Mouse (Mus musculus): ENCODE data around the gene Sae1. TPM values are rescaled to one million over a fixed set of nuclear protein-coding genes. Genes with fewer than 3 reads are reported as not detected.

Sae1 gene
- 316 and 403 TPM in 2 replicates for total RNA-seq (2017)

- ATAC-seq (replicated peaks in 1 of 2; ENCODE audit: insufficient read depth in 1 of 2, low FRiP score in 2 of 2, low TSS enrichment in 1 of 2, low read depth in 1 of 2, poor library complexity in 2 of 2, severe bottlenecking in 2 of 2) = peak; percentile 84 to 94
Measured at GRCm38 (mm10) chr7:16387160-16388041, at the start of gene Sae1. Sae1 (minus strand) TSS chr7:16387806.

DNA sequence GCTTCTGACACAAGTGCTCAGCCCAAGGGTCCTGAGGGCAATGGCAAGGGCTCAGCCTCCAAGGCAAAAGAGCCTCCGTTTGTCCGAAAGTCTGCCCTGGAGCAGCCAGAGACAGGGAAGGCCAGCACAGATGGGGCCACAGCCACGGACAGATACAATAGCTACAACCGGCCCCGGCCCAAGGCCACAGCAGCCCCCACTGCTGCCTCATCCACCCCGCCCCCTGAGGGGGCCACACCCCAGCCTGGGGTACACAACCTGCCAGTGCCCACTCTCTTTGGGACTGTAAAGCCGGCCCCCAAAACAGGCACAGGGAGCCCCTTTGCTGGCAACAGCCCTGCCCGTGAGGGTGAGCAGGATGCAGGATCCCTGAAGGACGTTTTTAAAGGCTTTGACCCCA lies 47.5 kb upstream of the Sae1 start:
- ATAC-seq (replicated peaks in 1 of 2; ENCODE audit: insufficient read depth in 1 of 2, low FRiP score in 2 of 2, low TSS enrichment in 1 of 2, low read depth in 1 of 2, poor library complexity in 2 of 2, severe bottlenecking in 2 of 2) = no peak

GRCm38 (mm10) chr7:16433352-16433971 lies 45.9 kb upstream of the Sae1 start:
- ATAC-seq (replicated peaks in 1 of 2; ENCODE audit: insufficient read depth in 1 of 2, low FRiP score in 2 of 2, low TSS enrichment in 1 of 2, low read depth in 1 of 2, poor library complexity in 2 of 2, severe bottlenecking in 2 of 2) = no peak

DNA sequence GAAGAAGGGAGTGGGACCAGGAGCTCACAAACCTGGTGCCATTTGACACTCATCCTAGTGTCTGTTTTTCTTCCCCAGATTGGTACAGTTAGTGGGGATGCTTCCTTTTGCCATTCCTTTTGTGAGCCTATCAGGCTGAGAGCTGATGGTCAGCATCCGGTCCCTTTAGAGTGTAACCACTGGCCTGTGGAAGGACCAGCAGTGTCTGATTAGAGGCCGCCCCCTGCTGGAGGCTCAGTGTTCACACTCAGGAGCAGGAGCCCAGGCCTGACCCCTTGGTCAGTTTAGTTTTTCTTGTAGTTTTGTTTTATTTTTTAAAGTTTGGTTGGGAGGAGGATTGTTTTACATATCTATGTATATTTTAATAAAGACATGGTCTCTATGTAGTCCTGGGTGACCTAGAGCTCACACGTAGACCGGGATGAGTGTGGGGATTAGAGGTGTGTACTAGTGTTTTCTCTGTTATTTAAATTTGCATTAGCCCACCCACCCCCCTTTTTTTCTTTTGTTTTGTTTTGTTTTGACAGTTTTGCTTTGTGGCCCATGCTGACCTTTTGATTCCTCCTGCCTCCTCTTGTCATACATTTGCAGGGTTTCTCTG lies 38.6 kb upstream of the Sae1 start:
- peak; percentile 76; a peak in 3 of 4 replicates for ATAC-seq (replicated peaks in 1 of 2; ENCODE audit: insufficient read depth in 1 of 2, low FRiP score in 2 of 2, low TSS enrichment in 1 of 2, low read depth in 1 of 2, poor library complexity in 2 of 2, severe bottlenecking in 2 of 2)

GRCm38 (mm10) chr7:16425721-16426120 lies 38.1 kb upstream of the Sae1 start:
- 0 out of 4 replicates have a peak, but pooled peaks of 1 of the 2 experiments have one; percentile 25 for ATAC-seq (replicated peaks in 1 of 2; ENCODE audit: insufficient read depth in 1 of 2, low FRiP score in 2 of 2, low TSS enrichment in 1 of 2, low read depth in 1 of 2, poor library complexity in 2 of 2, severe bottlenecking in 2 of 2)

- ATAC-seq (replicated peaks in 1 of 2; ENCODE audit: insufficient read depth in 1 of 2, low FRiP score in 2 of 2, low TSS enrichment in 1 of 2, low read depth in 1 of 2, poor library complexity in 2 of 2, severe bottlenecking in 2 of 2) = no peak
Measured at GRCm38 (mm10) chr7:16423731-16424130, 36.1 kb upstream of the Sae1 start.

- no peak for ATAC-seq (replicated peaks in 1 of 2; ENCODE audit: insufficient read depth in 1 of 2, low FRiP score in 2 of 2, low TSS enrichment in 1 of 2, low read depth in 1 of 2, poor library complexity in 2 of 2, severe bottlenecking in 2 of 2)
Measured at GRCm38 (mm10) chr7:16422222-16422856, 34.7 kb upstream of the Sae1 start.

DNA sequence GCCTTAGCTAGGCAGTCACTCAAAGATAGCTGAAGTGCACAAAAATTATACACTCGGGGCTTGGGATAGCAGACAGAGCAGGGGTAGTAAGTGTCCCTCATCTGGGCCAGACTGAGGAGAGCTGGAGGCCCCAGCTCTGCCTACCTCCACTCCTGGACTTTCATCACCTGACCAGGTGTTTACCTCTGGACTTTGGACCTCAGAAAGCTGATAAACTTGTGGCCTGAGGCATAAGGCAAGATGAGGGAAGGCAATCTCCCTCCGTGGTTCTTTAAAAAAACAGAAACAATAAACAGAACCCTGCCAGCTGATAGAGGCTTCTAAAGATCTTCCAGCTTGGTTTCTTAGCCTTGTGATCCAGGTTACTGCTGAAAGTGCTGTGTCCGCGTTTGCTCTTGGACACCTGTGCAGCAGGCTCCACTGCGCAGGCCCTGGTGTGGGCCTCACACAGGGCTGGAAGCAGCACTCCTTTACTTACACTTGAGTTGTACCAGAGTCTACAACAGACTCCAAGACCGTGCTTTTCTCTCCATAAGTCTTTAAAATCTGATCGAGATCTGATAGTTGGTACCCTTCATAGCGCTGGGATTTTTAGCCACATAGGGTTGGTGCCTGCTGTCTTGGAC lies 33.0 kb upstream of the Sae1 start:
- ATAC-seq (replicated peaks in 1 of 2; ENCODE audit: insufficient read depth in 1 of 2, low FRiP score in 2 of 2, low TSS enrichment in 1 of 2, low read depth in 1 of 2, poor library complexity in 2 of 2, severe bottlenecking in 2 of 2) = no peak

DNA sequence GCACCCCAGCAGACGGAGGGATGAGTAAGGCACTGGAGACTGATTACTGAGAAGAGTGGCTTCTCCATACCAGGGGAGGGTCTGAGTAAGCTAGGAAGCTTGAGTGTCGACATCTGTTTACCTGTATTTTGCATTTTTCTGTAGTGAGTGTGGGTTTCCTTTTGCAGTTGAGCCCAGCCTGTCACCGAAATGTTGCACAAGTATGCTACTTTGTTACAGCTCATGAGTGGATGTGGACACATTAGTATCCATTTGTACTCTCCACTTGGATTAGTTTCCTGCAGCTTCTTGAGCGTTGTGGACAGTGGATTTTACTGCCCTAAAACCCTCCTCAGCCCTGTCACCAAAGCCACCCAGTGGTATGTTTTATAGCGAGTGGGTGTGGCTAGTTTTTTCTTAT lies 31.1 kb upstream of the Sae1 start:
- no peak; a peak in 1 of 4 replicates for ATAC-seq (replicated peaks in 1 of 2; ENCODE audit: insufficient read depth in 1 of 2, low FRiP score in 2 of 2, low TSS enrichment in 1 of 2, low read depth in 1 of 2, poor library complexity in 2 of 2, severe bottlenecking in 2 of 2)

GRCm38 (mm10) chr7:16417141-16417771 lies 29.6 kb upstream of the Sae1 start:
- ATAC-seq (replicated peaks in 1 of 2; ENCODE audit: insufficient read depth in 1 of 2, low FRiP score in 2 of 2, low TSS enrichment in 1 of 2, low read depth in 1 of 2, poor library complexity in 2 of 2, severe bottlenecking in 2 of 2) = no peak

- no peak for ATAC-seq (replicated peaks in 1 of 2; ENCODE audit: insufficient read depth in 1 of 2, low FRiP score in 2 of 2, low TSS enrichment in 1 of 2, low read depth in 1 of 2, poor library complexity in 2 of 2, severe bottlenecking in 2 of 2)
Measured at GRCm38 (mm10) chr7:16415426-16415825, 27.8 kb upstream of the Sae1 start.

DNA sequence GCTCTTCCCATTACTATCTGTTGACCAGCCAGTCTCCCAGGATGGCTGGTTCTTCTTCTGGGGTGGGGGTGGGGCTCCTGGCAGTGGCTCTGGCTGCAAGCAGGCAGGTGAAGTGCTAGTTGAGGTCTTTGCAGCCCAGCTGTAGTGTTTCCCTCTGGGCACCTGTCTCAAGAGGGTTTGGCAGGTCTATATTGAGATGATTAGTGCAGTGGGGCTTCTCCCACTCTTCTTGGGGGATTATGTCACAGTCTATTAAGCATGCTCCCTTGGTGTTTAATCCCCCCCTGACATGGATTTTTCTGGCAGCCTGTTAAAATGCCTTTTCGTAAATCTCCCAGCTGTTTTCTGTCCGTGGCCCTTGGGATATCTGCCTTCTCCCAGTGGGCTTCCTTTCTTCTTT lies 25.3 kb upstream of the Sae1 start:
- ATAC-seq (replicated peaks in 1 of 2; ENCODE audit: insufficient read depth in 1 of 2, low FRiP score in 2 of 2, low TSS enrichment in 1 of 2, low read depth in 1 of 2, poor library complexity in 2 of 2, severe bottlenecking in 2 of 2) = no peak

- ATAC-seq (replicated peaks in 1 of 2; ENCODE audit: insufficient read depth in 1 of 2, low FRiP score in 2 of 2, low TSS enrichment in 1 of 2, low read depth in 1 of 2, poor library complexity in 2 of 2, severe bottlenecking in 2 of 2) = peak; percentile 40 to 42; a peak in 2 of 4 replicates
Measured at GRCm38 (mm10) chr7:16412220-16412896, 24.8 kb upstream of the Sae1 start.

DNA sequence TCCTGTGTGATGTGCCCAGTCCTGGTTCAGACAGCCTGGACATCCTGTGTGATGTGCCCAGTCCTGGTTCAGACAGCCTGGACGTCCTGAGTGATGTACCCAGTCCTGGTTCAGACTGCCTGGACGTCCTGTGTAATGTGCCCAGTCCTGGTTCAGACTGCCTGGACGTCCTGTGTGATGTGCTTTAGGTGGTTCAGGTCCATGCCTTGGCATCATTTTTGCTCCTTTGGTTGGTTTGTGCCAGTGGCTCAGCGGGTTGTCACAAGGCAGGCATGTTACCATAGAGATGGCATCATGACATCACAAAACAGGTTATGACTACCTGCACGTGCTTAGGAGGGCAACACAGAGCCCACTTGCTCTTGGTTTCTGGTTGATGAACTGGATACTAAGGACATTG lies 23.5 kb upstream of the Sae1 start:
- no peak for ATAC-seq (replicated peaks in 1 of 2; ENCODE audit: insufficient read depth in 1 of 2, low FRiP score in 2 of 2, low TSS enrichment in 1 of 2, low read depth in 1 of 2, poor library complexity in 2 of 2, severe bottlenecking in 2 of 2)

DNA sequence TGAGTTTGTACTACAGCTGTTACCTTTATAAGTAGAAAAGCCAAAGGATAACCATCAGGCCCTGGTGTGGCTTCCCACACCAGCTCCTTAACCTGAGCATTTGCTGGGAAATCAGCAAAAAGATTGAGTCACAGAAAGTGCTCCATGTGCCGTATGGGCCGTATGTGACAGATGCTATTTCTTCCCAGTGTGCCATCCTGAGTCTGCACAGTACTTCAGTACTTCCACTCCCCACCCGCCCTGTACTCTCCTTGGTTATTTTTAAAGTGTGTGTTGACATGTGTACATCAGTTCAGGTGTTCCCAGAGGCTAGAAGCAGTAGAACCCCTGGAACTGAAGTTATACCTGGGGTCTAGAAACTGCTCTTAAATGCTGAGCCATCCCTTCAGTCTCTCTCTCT lies 19.4 kb upstream of the Sae1 start:
- no peak for ATAC-seq (replicated peaks in 1 of 2; ENCODE audit: insufficient read depth in 1 of 2, low FRiP score in 2 of 2, low TSS enrichment in 1 of 2, low read depth in 1 of 2, poor library complexity in 2 of 2, severe bottlenecking in 2 of 2)

GRCm38 (mm10) chr7:16405516-16406351 lies 18.1 kb upstream of the Sae1 start:
- ATAC-seq (replicated peaks in 1 of 2; ENCODE audit: insufficient read depth in 1 of 2, low FRiP score in 2 of 2, low TSS enrichment in 1 of 2, low read depth in 1 of 2, poor library complexity in 2 of 2, severe bottlenecking in 2 of 2) = peak; percentile 43 to 64
